ENCODE assay signal across 28 mouse cellular contexts in the genomic region with DNA sequence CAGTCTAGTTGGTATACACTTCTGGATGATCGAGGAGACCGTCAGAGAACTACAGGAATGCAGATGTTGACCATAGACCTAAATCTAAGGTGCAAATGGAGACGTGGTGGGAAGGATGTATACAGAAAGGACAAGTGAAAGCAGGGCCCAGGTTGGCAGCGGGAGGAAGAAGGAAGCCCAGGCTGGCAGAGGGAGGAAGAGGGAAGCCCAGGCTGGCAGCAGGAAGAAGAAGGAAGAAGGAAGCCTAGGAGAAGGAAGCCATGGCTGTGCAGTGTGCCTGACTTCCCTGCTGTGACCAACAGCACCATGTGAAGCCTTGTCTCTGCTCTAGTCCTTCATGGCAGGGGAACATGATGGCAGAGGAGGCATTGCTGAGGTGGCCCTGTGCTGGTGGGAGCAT. TPM values are rescaled to one million over a fixed set of nuclear protein-coding genes. Genes with fewer than 3 reads are reported as not detected.
DNase-seq lines count a peak whose midpoint lies in the region; ATAC-seq and TF ChIP-seq lines count a peak whose summit lies in the region.
"Had no signal": no experiment of that assay in that cellular context is flagged by ENCODE, and none has a peak within 500 bp of the region (broad histone marks: within the 10 kb centered on the region; RNA-seq: fewer than 3 reads in every experiment).

No protein-coding gene starts in this region.

- H3K9me3 ChIP-seq in hindbrain, embryonic 10.5 days, result no peaks in the 10 kb centered on the region
- no peaks in the 10 kb centered on the region for H3K9me3 ChIP-seq in hindbrain, embryonic 14.5 days (ENCODE audit: control insufficient read depth, low read length)
- H3K9me3 ChIP-seq in CH12.LX (replicated peaks; ENCODE audit: low read length), result no peaks in the 10 kb centered on the region
- H3K9me3 ChIP-seq: embryonic facial prominence, embryonic 10.5 days; embryonic facial prominence, embryonic 13.5 days; forebrain, embryonic 12.5 days; forebrain, embryonic 15.5 days; heart, embryonic 12.5 days; heart, embryonic 15.5 days; hindbrain, embryonic 15.5 days; intestine, embryonic 15.5 days had no signal

- dilution Hi-C loops in CH12.LX (cut with MboI; ENCODE audit: extremely low pct_ligation_motif_present, extremely low pct_unique_long_range_greater_than_20kb, low sequenced_read_pairs), result no loop called here

- H3K27me3 ChIP-seq in hindbrain, embryonic 10.5 days (ENCODE audit: insufficient read depth, poor library complexity, severe bottlenecking), result no peaks in the 10 kb centered on the region
- no peaks in the 10 kb centered on the region for H3K27me3 ChIP-seq in hindbrain, embryonic 14.5 days (ENCODE audit: control insufficient read depth, insufficient read depth, low read length)
- H3K27me3 ChIP-seq in CH12.LX (replicated peaks), result no peaks in the 10 kb centered on the region
- H3K27me3 ChIP-seq: embryonic facial prominence, embryonic 13.5 days; forebrain, embryonic 12.5 days; forebrain, embryonic 15.5 days; heart, embryonic 12.5 days; heart, embryonic 15.5 days; hindbrain, embryonic 15.5 days; intestine, embryonic 15.5 days had no signal

- WGBS in hindbrain, embryonic 10.5 days, result 90% methylated on average over 4 of the region's 4 CpGs
- 95% methylated on average over 4 of the region's 4 CpGs for WGBS in hindbrain, embryonic 14.5 days

- DNase-seq in hindbrain, embryonic 10.5 days (ENCODE audit: low spot score), result no peak
- DNase-seq in hindbrain, embryonic 14.5 days (ENCODE audit: low spot score), result no peak
- DNase-seq in CH12.LX (ENCODE audit: extremely low read depth), result no peak
- no peak for DNase-seq in gastrocnemius, postnatal 10 days
- no peak for DNase-seq in ovary, postnatal 36 days (ENCODE audit: low spot score)
- no peak for DNase-seq in ovary, adult 18-20 months (ENCODE audit: low spot score)
- DNase-seq: adrenal gland, postnatal 10 days; adrenal gland, postnatal 36 days; cerebellum, adult 11 months; cerebellum, adult 2 months; cerebellum, adult 9-11 months; cerebellum, postnatal 25 days; embryo, embryonic 11 days; gastrocnemius, postnatal 36 days; heart, postnatal 10 days; heart, postnatal 36 days had no signal

- no peak for TF ChIP-seq CTCF in CH12.LX (conservative IDR thresholded peaks at IDR 0.05 in 1 of 2, IDR thresholded peaks at IDR 0.05 in 1 of 2; ENCODE audit: low read depth in 2 of 2, low read length in 2 of 2)
- TF ChIP-seq CTCF in bone marrow macrophage, adult 2 months (IDR thresholded peaks at IDR 0.05; ENCODE audit: low read depth, low read length), result no peak

- no peak for TF ChIP-seq POLR2A in CH12.LX (IDR thresholded peaks at IDR 0.05; ENCODE audit: low read depth, low read length)
- no peak for TF ChIP-seq POLR2A in bone marrow macrophage, adult 2 months (IDR thresholded peaks at IDR 0.05; ENCODE audit: borderline replicate concordance, low read depth, low read length)

- H3K4me1 ChIP-seq in hindbrain, embryonic 10.5 days (replicated peaks), result no peaks in the 10 kb centered on the region
- peaks cover 13% of the 10 kb centered on the region for H3K4me1 ChIP-seq in hindbrain, embryonic 14.5 days (replicated peaks; ENCODE audit: control insufficient read depth, insufficient read depth, low read length)
- H3K4me1 ChIP-seq in CH12.LX (ENCODE audit: control insufficient read depth in 1 of 2, insufficient read depth in 2 of 2), result peaks cover 28 to 73% of the 10 kb centered on the region in 2 experiments
- H3K4me1 ChIP-seq in bone marrow macrophage, adult 2 months (ENCODE audit: control insufficient read depth, insufficient read depth, low read length), result peaks cover 35% of the 10 kb centered on the region
- H3K4me1 ChIP-seq: embryonic facial prominence, embryonic 10.5 days; heart, embryonic 12.5 days; heart, embryonic 15.5 days; intestine, embryonic 15.5 days had no signal

- H3K27ac ChIP-seq in hindbrain, embryonic 10.5 days, result peak overlapping the region; percentile 29; the same call in 1 of the 2 replicates
- no peak overlapping the region for H3K27ac ChIP-seq in hindbrain, embryonic 14.5 days
- H3K27ac ChIP-seq in CH12.LX (ENCODE audit: insufficient read depth, low read depth), result peak overlapping the region; percentile 64; the same call in 1 of the 2 replicates
- peak overlapping the region; percentile 24 for H3K27ac ChIP-seq in bone marrow macrophage, adult 2 months (ENCODE audit: insufficient read depth, low read depth, low read length)
- H3K27ac ChIP-seq: embryonic facial prominence, embryonic 10.5 days; embryonic facial prominence, embryonic 13.5 days; forebrain, embryonic 12.5 days; forebrain, embryonic 15.5 days; heart, embryonic 15.5 days; hindbrain, embryonic 15.5 days; intestine, embryonic 15.5 days had no signal

- no peak overlapping the region for H3K4me2 ChIP-seq in hindbrain, embryonic 14.5 days (replicated peaks)
- H3K4me2 ChIP-seq in CH12.LX (ENCODE audit: insufficient read depth, low read depth, poor library complexity, severe bottlenecking), result no peak overlapping the region
- H3K4me2 ChIP-seq: embryonic facial prominence, embryonic 13.5 days; forebrain, embryonic 12.5 days; forebrain, embryonic 15.5 days; heart, embryonic 12.5 days; heart, embryonic 15.5 days; hindbrain, embryonic 15.5 days; intestine, embryonic 15.5 days had no signal

- no peak for ATAC-seq in hindbrain, embryonic 14.5 days (ENCODE audit: low FRiP score)
- peak; percentile 59 for ATAC-seq in megakaryocyte, adult 5-6 weeks (ENCODE audit: poor library complexity, severe bottlenecking)
- ATAC-seq: CD4-positive, CD25-positive, alpha-beta regulatory T cell, adult 4 months; forebrain, embryonic 15.5 days; intestine, embryonic 15.5 days had no signal

- in situ Hi-C loops in CH12.LX (cut with MboI; ENCODE audit: low pct_ligation_motif_present, low pct_unique_long_range_greater_than_20kb, low sequenced_read_pairs), result no loop called here

- H3K9ac ChIP-seq in hindbrain, embryonic 14.5 days, result no peak overlapping the region
- no peak overlapping the region for H3K9ac ChIP-seq in CH12.LX (ENCODE audit: insufficient read depth, low read depth)
- H3K9ac ChIP-seq: embryonic facial prominence, embryonic 13.5 days; forebrain, embryonic 12.5 days; forebrain, embryonic 15.5 days; heart, embryonic 12.5 days; heart, embryonic 15.5 days; hindbrain, embryonic 15.5 days; intestine, embryonic 15.5 days had no signal

- H3K4me3 ChIP-seq in hindbrain, embryonic 10.5 days, result no peak overlapping the region
- no peak overlapping the region for H3K4me3 ChIP-seq in hindbrain, embryonic 14.5 days (replicated peaks; ENCODE audit: low read length)
- peak overlapping the region in 1 of 3 experiments; percentile 29 for H3K4me3 ChIP-seq in CH12.LX (replicated peaks in 1 of 3; ENCODE audit: low read depth in 2 of 3, low read length in 2 of 3, poor library complexity in 1 of 3)
- H3K4me3 ChIP-seq in bone marrow macrophage, adult 2 months (ENCODE audit: insufficient read depth, low read length), result no peak overlapping the region
- H3K4me3 ChIP-seq: embryonic facial prominence, embryonic 10.5 days; embryonic facial prominence, embryonic 13.5 days; erythroblast, embryonic 14.5 days; forebrain, embryonic 12.5 days; forebrain, embryonic 15.5 days; heart, embryonic 12.5 days; heart, embryonic 15.5 days; hindbrain, embryonic 15.5 days; intestine, embryonic 15.5 days had no signal

- peaks cover 4% of the 10 kb centered on the region for H3K79me2 ChIP-seq in CH12.LX (replicated peaks; ENCODE audit: control insufficient read depth, extremely low read depth, insufficient read depth, poor library complexity, severe bottlenecking)

- peaks cover 4% of the 10 kb centered on the region; the same call in 1 of the 2 replicates for H3K36me3 ChIP-seq in hindbrain, embryonic 10.5 days
- peaks cover 6% of the 10 kb centered on the region for H3K36me3 ChIP-seq in hindbrain, embryonic 14.5 days (replicated peaks; ENCODE audit: control insufficient read depth, insufficient read depth)
- H3K36me3 ChIP-seq in CH12.LX (replicated peaks in 1 of 2; ENCODE audit: control insufficient read depth in 1 of 2, insufficient read depth in 1 of 2, low read length in 1 of 2), result peaks cover under 1 to 9% of the 10 kb centered on the region in 2 experiments
- H3K36me3 ChIP-seq: intestine, embryonic 15.5 days had no signal

- TF ChIP-seq EP300 in CH12.LX (IDR thresholded peaks at IDR 0.05; ENCODE audit: low read length), result no peak

- TF ChIP-seq RAD21 in CH12.LX (IDR thresholded peaks at IDR 0.05; ENCODE audit: low read depth, low read length), result no peak

TF ChIP-seq in CH12.LX, 34 proteins besides CTCF, POLR2A, EP300 and RAD21:
- TF ChIP-seq BHLHE40 (IDR thresholded peaks at IDR 0.05; ENCODE audit: low read depth, low read length) (no peak), ZKSCAN1 (IDR thresholded peaks at IDR 0.05; ENCODE audit: borderline replicate concordance, low read depth, low read length) (no peak), USF2 (conservative IDR thresholded peaks at IDR 0.05; ENCODE audit: low read depth, low read length) (no peak), PAX5 (IDR thresholded peaks at IDR 0.05; ENCODE audit: low read length) (no peak), TBP (conservative IDR thresholded peaks at IDR 0.05; ENCODE audit: low read depth, low read length) (no peak), POLR2AphosphoS2 (IDR thresholded peaks at IDR 0.05; ENCODE audit: low read depth, low read length) (no peak), MEF2A (IDR thresholded peaks at IDR 0.05; ENCODE audit: borderline replicate concordance, low read depth, low read length) (no peak), ETS1 (conservative IDR thresholded peaks at IDR 0.05; ENCODE audit: low read depth, low read length) (no peak), JUND (conservative IDR thresholded peaks at IDR 0.05; ENCODE audit: low read depth, low read length) (no peak), ZMIZ1 (IDR thresholded peaks at IDR 0.05; ENCODE audit: low read depth, low read length) (no peak), MAFK (IDR thresholded peaks at IDR 0.05; ENCODE audit: insufficient replicate concordance, low read length) (no peak)

RNA-seq across cellular contexts. Expression of gene Slc36a4, which starts 7.8 kb away (rescaled TPM):
- 11.3 and 12.4 TPM in 2 replicates for polyA plus RNA-seq in hindbrain, embryonic 10.5 days (2016; fragmentation: Nextera tagmentation; extraction: Ambion mirVana)
- polyA plus RNA-seq in hindbrain, embryonic 14.5 days (2014; fragmentation: Nextera tagmentation; extraction: Ambion mirVana), result 41.1 and 48.1 TPM in 2 replicates
- total RNA-seq in CH12.LX (2012; rRNA removed) (8.4 and 9.0 TPM in 2 replicates), CH12.LX (2014; rRNA removed) (9.2 and 10.3 TPM in 2 replicates)
- polyA plus RNA-seq in CH12.LX (2012; ENCODE audit: insufficient read length, low read depth), result 6.6 and 6.9 TPM in 2 replicates
- 16.0 and 19.0 TPM in 2 replicates for polyA plus RNA-seq in bone marrow macrophage, adult 2 months (2012; ENCODE audit: insufficient read depth, insufficient read length, missing spikeins)
- 9.3 and 11.2 TPM in 2 replicates for total RNA-seq in megakaryocyte, adult 5-6 weeks (2015)
- total RNA-seq in megakaryocyte, adult 5-6 weeks (2017), result 11.5 and 12.3 TPM in 2 replicates
- 10 to 100 TPM in 1 of 2 experiments, 1 to 10 TPM in 1; 8.6 to 12.5 TPM for total RNA-seq in gastrocnemius, postnatal 10 days (2021)
